Mouse (Mus musculus): Measurements from ENCODE around the gene Pex11b.
"Not testable (repeated sequence)": the region's sequence is repeated elsewhere in the genome, so short reads cannot be mapped to it uniquely, and the experiment has no call there.

Pex11b gene

GRCm38 (mm10) chr3:96634928-96635879, at the start of gene Pex11b, which contains the start of gene Gm42957:
Gene Pex11b, plus strand, starts transcription at chr3:96635376.
Gene Gm42957, plus strand, starts transcription at chr3:96635474.
- peak; percentile 90 to 93 for DNase-seq (ENCODE audit: low spot score in 2 of 2)

GRCm38 (mm10) chr3:96590657-96591056, 44.5 kb upstream of the Pex11b start:
- DNase-seq (ENCODE audit: low spot score in 2 of 2), result no peak

DNA sequence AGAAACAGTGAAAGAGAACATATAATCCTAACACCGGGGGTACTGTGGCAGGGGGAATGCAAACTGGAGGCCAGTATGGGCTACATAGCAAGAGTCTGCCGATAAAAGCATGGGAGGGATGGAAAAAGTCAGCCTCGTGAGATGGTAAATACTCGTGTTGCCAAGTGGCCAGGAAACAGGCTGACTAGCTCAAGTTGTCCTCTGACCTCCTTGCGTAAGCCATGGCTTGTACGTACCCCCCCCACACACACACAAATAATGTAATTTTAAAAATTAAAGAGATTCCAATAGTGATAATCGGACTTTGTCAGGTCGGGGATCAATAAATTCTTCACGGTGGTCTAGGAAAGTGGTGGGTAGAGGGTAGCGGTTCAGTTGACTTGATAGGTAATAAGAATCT, 41.8 kb upstream of the Pex11b start:
- DNase-seq (ENCODE audit: low spot score in 2 of 2), result no peak

- peak; percentile 95 to 96 for DNase-seq (ENCODE audit: low spot score in 2 of 2)
These were observed 41.2 kb upstream of the Pex11b start, which contains the start of gene Polr3gl for GRCm38 (mm10) chr3:96593790-96594560. Gene Polr3gl, minus strand, starts transcription at chr3:96594181.

DNA sequence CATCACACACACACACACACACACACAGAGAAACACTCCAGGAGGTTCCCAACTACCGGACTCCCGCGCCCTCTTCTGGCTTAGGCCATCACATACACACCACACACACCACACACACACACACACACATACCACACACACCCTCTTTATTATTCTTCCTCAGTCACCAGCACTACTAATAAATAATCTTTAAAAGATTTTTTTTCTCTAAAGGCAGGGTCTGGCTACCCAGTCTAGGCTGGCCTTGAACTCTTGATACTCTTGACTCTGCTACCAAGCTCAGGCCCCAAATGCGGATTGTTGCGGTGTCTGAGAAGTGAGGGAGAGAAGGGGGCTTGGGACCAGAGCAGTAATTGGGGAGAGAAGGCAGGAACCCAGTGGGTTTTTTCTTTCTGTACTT, 40.3 kb upstream of the Pex11b start:
- DNase-seq (ENCODE audit: low spot score in 2 of 2), result no peak

DNA sequence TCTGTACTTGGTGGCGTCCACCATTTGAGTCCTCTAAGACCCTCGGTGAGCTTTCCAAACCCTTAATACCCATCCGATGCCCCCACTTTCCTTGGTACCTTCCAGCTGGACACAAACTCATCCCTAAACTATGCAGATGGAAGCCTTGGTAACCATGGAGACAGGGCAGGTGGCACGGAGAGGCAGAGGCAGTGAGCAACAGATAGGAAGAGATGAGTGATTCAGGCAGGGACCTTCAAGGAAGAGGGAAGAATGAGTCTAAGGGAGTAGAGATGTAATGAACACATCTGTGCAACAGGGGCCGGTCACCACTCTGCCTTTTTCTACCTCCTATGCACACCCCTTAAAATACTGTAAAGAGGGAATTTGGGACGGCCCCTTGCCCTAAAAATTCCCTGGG, 39.5 kb upstream of the Pex11b start:
- DNase-seq (ENCODE audit: low spot score in 2 of 2), result peak; percentile 62

DNA sequence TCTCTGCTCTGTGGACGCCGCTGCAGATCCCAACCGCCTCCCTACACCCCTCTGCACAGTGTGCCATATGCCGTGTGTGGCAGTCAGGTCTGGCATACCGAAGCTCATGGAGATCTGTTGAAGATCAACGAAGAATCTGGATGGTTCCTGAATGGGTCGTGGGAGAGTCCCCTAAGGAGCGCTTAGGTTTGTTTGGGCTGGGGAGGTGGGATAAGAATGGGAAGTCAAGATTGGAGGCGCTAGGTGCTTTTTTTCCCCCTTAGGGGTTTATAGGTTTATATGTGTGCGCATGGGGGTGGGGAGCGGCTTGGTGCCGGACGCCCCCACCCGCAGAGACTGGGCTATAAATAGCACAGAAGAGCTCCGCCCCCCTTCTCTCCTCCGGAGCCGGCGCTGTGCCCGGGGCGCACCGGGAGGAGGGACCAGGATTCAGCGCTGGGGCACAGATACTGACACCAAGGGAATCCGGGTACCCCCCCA, 38.9 kb upstream of the Pex11b start, which contains the start of gene Ankrd34a:
Gene Ankrd34a (plus strand): TSS at position 409 of the 480 bp plus-strand sequence.
- peak; percentile 71 to 87 for DNase-seq (ENCODE audit: low spot score in 2 of 2)

DNA sequence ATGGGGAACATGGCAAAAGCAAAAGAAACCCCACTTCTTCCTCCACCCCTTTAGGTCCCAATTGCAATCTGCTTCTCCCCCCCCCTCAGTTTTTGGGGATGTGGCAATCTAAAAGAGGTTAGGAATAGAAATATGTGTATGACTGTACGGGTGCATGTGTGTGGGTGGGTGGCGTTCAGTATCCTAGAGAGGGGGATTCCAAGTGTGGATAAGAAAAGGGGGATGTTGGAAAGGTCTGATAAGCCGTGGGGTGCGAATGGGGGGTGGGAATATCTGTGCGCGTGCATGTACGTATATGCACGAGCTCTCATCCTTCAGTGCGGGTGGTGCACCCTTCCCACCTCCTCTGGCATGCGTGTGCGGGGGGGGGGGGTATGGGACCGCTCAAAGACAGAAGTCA, 38.3 kb upstream of the Pex11b start:
- DNase-seq (ENCODE audit: low spot score in 2 of 2), result peak in 1 of 2 experiments; percentile 43

GRCm38 (mm10) chr3:96597435-96597891, 37.7 kb upstream of the Pex11b start:
- DNase-seq (ENCODE audit: low spot score in 2 of 2), result peak; percentile 46 to 47

DNA sequence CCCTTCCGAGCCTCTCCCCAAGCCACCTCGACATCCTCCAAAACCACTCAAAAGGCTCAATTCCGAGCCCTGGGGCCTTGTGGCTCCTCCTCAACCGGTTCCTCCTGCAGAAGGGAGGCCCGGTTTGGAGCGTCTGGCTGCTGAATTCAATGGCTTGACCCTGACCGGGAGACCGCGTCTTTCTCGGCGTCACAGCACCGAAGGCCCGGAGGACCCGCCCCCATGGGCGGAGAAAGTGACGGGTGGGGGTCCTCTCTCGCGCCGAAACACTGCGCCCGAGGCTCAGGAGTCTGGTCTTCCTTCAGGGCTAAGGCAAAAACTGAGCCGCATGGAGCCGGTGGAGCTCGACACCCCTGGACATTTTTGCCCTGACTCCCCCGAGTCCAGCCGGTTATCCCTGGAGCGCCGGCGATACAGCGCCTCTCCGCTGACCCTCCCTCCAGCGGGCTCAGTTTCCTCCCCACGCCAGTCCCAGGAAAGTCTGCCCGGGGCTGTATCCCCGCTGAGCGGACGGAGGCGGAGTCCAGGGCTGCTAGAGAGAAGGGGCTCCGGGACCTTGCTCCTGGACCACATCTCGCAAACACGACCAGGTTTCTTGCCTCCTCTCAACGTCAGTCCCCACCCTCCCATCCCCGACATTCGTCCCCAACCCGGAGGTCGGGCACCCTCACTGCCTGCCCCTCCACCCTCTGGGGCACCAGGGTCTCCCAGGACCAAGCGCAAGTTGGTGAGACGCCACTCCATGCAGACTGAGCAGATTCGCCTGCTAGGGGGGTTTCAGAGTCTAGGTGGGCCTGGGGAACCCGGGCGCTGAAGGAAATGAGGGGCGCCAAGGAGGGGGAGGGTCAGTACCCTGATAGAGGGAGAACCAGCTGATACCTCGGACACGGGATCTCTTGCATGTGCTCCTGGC, 36.8 kb upstream of the Pex11b start:
- DNase-seq (ENCODE audit: low spot score in 2 of 2), result peak; percentile 60 to 69

GRCm38 (mm10) chr3:96599069-96599393, 36.1 kb upstream of the Pex11b start:
- peak in 1 of 2 experiments; percentile 25 for DNase-seq (ENCODE audit: low spot score in 2 of 2)

- DNase-seq (ENCODE audit: low spot score in 2 of 2), result no peak
These were observed 35.8 kb upstream of the Pex11b start for GRCm38 (mm10) chr3:96599411-96599810.

DNA sequence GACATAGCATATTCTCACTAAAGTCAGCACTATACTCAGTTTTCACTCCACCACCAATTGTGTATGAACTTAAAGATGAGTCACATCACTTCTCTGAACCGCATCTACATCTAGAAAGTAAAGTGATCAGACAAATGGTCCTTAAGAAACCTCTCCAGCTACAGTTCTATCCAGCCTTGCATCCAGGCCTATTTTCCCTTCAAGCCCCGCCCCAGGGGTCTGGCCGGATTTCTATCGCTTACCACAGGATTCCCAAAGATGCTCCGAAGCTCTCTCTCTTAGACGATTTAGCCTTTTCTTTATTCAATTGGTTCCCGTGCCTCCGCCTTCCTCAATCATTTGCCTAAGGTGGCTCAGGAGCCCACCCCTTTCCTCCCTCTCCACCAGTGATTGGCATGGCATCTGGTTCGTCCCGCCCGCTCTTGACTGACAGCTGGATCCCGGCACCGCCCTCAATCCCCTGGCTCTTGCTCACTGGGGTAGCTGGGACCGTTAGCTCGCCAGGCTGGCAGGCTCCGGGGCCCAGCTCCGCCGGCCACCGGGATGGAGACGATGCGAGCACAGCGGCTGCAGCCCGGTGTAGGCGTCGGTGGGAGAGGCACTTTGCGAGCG, 34.4 kb upstream of the Pex11b start, which contains the start of gene Lix1l:
Gene Lix1l (plus strand): TSS at position 511 of the 612 bp plus-strand sequence.
- peak; percentile 94 to 95 for DNase-seq (ENCODE audit: low spot score in 2 of 2)

- DNase-seq (ENCODE audit: low spot score in 2 of 2), result peak; percentile 58 to 67
These were observed 33.9 kb upstream of the Pex11b start for GRCm38 (mm10) chr3:96601251-96601787.

GRCm38 (mm10) chr3:96601941-96602703, 33.1 kb upstream of the Pex11b start:
- DNase-seq (ENCODE audit: low spot score in 2 of 2), result peak in 1 of 2 experiments; percentile 29

DNA sequence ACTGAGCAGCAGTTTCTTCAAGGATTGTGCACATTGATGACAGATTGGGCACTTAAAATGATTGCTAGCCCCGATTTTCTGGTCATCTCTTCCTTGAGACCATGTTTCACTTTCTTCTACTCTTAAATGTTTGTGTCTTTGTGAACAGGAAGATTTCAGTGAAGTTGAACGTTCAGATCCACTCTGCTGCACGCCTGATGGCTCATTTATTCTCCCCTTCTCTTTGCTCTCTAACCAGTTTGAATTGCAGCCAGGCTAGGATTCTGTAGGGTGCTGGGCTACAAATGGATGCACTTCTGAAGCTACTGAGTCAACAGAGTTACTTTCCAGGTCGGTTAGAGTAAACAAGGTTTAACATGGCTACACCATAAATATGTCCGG, 32.5 kb upstream of the Pex11b start:
- DNase-seq (ENCODE audit: low spot score in 2 of 2), result peak in 1 of 2 experiments; percentile 23

DNA sequence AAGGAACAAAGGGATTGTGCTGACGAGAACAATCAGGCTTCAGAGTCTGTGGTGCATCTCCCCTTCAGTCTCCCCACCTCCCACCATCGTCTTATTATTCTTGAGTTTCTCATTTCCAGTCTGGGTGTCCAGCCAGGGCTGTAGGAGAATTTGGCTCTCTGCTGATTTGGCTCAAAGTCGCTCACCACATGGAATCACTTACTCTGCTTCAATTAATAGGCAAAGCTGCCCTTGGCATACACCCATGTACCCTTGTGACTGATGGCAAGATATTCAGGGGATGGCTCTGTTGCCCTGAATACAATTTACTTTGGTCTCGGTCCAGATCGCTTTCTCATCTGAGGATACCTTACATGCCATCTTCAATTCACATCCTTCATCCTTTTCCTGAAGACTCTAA, 31.9 kb upstream of the Pex11b start:
- no peak for DNase-seq (ENCODE audit: low spot score in 2 of 2)

DNA sequence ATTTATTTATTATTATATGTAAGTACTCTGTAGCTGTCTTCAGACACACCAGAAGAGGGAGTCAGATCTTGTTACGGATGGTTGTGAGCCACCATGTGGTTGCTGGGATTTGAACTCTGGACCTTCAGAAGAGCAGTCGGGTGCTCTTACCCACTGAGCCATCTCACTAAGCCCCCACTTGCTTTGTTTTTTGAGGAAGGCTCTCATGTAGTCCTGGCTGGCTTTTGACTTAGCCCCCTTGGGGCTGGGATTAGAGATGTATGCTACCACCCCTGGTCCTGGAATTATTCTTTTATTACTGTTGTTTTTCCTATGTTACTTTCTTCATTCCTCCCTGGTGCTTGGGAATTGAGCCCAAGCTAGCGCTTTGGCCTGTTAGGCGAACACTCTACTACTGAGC, 29.2 kb upstream of the Pex11b start:
- DNase-seq (ENCODE audit: low spot score in 2 of 2), result not testable (repeated sequence)

DNA sequence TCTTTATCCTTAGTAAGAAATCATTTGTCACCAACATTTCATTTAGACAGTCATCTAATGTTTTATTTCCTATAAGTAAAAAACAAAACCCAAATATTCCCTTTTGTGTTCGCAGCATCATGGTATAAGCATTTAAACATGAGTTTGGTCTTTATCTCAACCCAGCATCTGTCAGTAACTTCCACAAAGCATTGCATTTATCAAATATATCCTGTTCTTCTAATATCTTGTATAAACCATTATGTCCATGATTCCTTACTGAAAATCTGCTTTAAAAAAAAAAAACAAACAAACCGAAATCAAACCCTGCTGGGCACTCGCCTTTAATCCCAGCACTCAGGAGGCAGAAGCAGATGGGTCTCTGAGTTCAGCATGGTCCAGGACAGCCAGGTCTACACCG, 28.6 kb upstream of the Pex11b start:
- DNase-seq (ENCODE audit: low spot score in 2 of 2), result no peak

Data from right cerebral cortex, adult 2 months (tissue).